Mouse (Mus musculus) midbrain, embryonic 11.5 days (tissue): ENCODE measurements around the gene A930002H24Rik. TPM values are rescaled to one million over a fixed set of nuclear protein-coding genes. Genes with fewer than 3 reads are reported as not detected.

Source experiments
- ATAC-seq: fragments of 200-750 bp; cut with Nextera tagmentation; 2 replicates; pipeline ENCODE4 v1.8.0; 2017; ENCODE audit warnings: moderate TSS enrichment, moderate library complexity; ENCODE audit not compliant: low FRiP score
- DNase-seq: peaks from one replicate; pipeline ENCODE4 v3.0.0; 2015; ENCODE audit warnings: low spot score; ENCODE audit errors: missing footprints
- H3K27ac ChIP-seq: fragments of 300-500 bp; sonication (generic); 2 replicates; pipeline ENCODE4 v1.5.1; 2014; ENCODE audit warnings: low read depth, low read length
- H3K27me3 ChIP-seq: fragments of 300-500 bp; sonication (generic); 2 replicates; pipeline ENCODE4 v1.6.1; 2014; ENCODE audit warnings: mild to moderate bottlenecking, low read length, moderate library complexity, mixed read lengths; ENCODE audit not compliant: control insufficient read depth, insufficient read depth
- H3K36me3 ChIP-seq: fragments of 300-500 bp; sonication (generic); 2 replicates; pipeline ENCODE4 v1.6.1; 2014; ENCODE audit warnings: mild to moderate bottlenecking, low read length, moderate library complexity, mixed read lengths; ENCODE audit not compliant: control insufficient read depth, insufficient read depth
- H3K4me1 ChIP-seq: fragments of 300-500 bp; sonication (generic); 2 replicates; pipeline ENCODE4 v1.6.1; 2014; ENCODE audit warnings: low read length; ENCODE audit not compliant: control insufficient read depth, insufficient read depth
- H3K4me2 ChIP-seq: fragments of 300-500 bp; sonication (generic); 2 replicates; pipeline ENCODE4 v1.6.1; 2014; ENCODE audit warnings: mild to moderate bottlenecking, moderate library complexity
- H3K4me3 ChIP-seq: fragments of 300-500 bp; sonication (generic); 2 replicates; pipeline ENCODE4 v1.5.1; 2014; ENCODE audit warnings: low read depth, low read length
- H3K9ac ChIP-seq: fragments of 300-500 bp; sonication (generic); 2 replicates; pipeline ENCODE4 v1.6.1; 2014; ENCODE audit warnings: low read length
- H3K9me3 ChIP-seq: fragments of 300-500 bp; sonication (generic); 2 replicates; pipeline ENCODE4 v1.6.1; 2016; ENCODE audit warnings: low read length; ENCODE audit not compliant: control insufficient read depth
- WGBS: fragments of 180-500 bp; shearing (Covaris S2); extraction: QIAGEN DNeasy Blood & Tissue Kit; methylation state at CpG from one replicate; pipeline ENCODE4 v1.1.7; 2014; 5-methylcytosine and 5-hydroxymethylcytosine counted together
- polyA plus RNA-seq: library from polyadenylated mRNA; unstranded; fragments of >200 nt; fragmentation: Nextera tagmentation; extraction: Ambion mirVana; gene quantifications from 2 replicates; pipeline ENCODE4 v1.2.1, GENCODE M21; 2014

Gene A930002H24Rik
- 3.1 TPM in 2 replicates for polyA plus RNA-seq

DNA sequence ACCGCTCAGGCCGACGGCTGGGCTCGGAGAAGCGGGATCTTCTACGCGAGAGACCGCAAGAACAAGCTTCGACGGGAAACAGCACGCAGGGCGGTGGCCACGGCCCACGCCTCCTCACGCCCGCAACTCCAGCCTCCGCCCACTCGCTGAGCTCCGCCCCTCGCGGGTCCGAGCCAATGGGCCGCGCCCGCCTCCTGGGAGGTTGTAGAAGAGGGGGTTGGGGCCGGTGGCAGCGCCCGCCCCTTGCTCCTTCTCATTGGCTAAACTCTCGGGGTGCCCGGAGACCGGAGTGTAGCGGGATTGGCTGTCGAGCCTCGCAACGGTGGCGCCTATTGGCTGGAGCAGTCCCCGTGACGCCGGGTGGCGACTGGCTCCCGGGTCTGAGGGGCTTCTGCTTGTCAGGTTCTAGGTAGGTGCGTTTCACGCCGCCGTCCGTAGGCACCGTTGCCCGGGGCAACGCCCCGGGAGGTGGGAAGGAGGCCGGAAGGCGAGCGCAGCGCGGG lies at the start of gene A930002H24Rik:
TSS of gene A930002H24Rik (minus strand) at position 145 of the 503 bp plus-strand sequence.
- H3K27ac ChIP-seq, result peak within 1 kb of the TSS; percentile 60; the same call in 1 of the 2 replicates
- peak within 1 kb of the TSS; percentile 79 for H3K4me2 ChIP-seq
- peak within 1 kb of the TSS; percentile 84 for H3K9ac ChIP-seq
- no peaks in the 10 kb centered on the region for H3K36me3 ChIP-seq
- WGBS, result under 1% methylated on average over 51 of the region's 55 CpGs
- H3K4me1 ChIP-seq, result peaks cover 9% of the 10 kb centered on the region
- H3K9me3 ChIP-seq, result no peaks in the 10 kb centered on the region
- DNase-seq (peak; percentile 99), ATAC-seq (peak; percentile 100)
- peak within 1 kb of the TSS; percentile 86 for H3K4me3 ChIP-seq
- H3K27me3 ChIP-seq, result no peaks in the 10 kb centered on the region

DNA sequence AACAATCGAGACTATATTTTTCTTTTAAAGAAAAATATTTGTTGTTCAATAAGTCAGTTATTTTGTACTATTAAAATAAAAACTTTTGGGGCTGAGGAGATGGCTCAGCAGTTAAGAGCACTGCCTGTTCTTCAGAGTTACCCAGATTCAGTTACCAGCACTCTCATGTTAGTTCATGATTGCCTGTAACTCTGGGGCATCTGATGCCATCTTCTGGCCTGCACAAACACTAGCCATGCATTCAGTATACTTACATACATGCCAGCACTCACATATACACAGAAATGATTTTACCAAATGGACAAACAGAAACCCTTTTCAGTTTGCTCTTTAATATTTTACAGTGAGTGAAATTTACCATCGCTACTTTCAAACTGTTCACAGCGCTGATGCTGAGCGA lies 45.7 kb upstream of the A930002H24Rik start:
- DNase-seq (no peak), ATAC-seq (no peak)
- no peaks in the 10 kb centered on the region for H3K4me1 ChIP-seq
- no peak overlapping the region for H3K4me2 ChIP-seq
- H3K9ac ChIP-seq, result no peak overlapping the region
- no peaks in the 10 kb centered on the region for H3K9me3 ChIP-seq
- no peak overlapping the region for H3K4me3 ChIP-seq
- H3K27ac ChIP-seq, result no peak overlapping the region
- WGBS, result 93% methylated on average over 4 of the region's 4 CpGs
- H3K36me3 ChIP-seq, result no peaks in the 10 kb centered on the region
- H3K27me3 ChIP-seq, result no peaks in the 10 kb centered on the region

GRCm38 (mm10) chr17:63897050-63897449 lies 33.5 kb upstream of the A930002H24Rik start:
- ATAC-seq, result no peak
- 81% methylated on average over 7 of the region's 7 CpGs for WGBS

GRCm38 (mm10) chr17:63895829-63896228 lies 32.2 kb upstream of the A930002H24Rik start:
- Histone ChIP-seq H3K9me3 (no peaks in the 10 kb centered on the region), H3K9ac (no peak overlapping the region), H3K27ac (no peak overlapping the region), H3K4me2 (no peak overlapping the region), H3K36me3 (no peaks in the 10 kb centered on the region), H3K27me3 (no peaks in the 10 kb centered on the region), H3K4me1 (no peaks in the 10 kb centered on the region), H3K4me3 (no peak overlapping the region)
- WGBS, result 91% methylated on average over 3 of the region's 3 CpGs
- DNase-seq (no peak), ATAC-seq (no peak)

More at GRCm38 (mm10) chr17:63897050-63897449, 33.5 kb upstream of the A930002H24Rik start:
- H3K36me3 ChIP-seq, result no peaks in the 10 kb centered on the region
- H3K9ac ChIP-seq, result no peak overlapping the region
- H3K27ac ChIP-seq, result no peak overlapping the region
- no peak for DNase-seq
- H3K4me3 ChIP-seq, result no peak overlapping the region
- H3K9me3 ChIP-seq, result no peaks in the 10 kb centered on the region
- no peaks in the 10 kb centered on the region for H3K4me1 ChIP-seq
- no peak overlapping the region for H3K4me2 ChIP-seq
- H3K27me3 ChIP-seq, result no peaks in the 10 kb centered on the region

DNA sequence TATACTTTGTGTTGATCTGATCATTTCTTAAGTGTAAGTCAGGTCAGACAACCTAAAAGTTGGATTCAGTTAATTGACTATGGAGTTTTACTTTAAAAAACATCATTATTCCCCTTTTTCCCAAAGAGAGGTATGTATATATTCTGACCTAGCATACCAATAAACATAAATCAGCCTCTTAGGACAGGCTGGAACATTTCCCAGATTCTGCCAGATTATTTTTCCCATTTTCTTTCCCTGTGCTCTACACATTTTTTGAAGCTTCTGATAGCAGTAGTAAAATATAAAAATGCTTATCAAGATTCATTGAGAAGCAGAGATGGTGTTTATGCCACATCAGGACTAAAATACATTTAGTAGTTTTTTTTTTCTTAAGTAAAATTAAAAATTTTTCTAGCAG lies 27.0 kb upstream of the A930002H24Rik start:
- H3K27me3 ChIP-seq, result no peaks in the 10 kb centered on the region
- H3K4me3 ChIP-seq, result no peak overlapping the region
- no peak overlapping the region for H3K4me2 ChIP-seq
- no peaks in the 10 kb centered on the region for H3K4me1 ChIP-seq
- H3K9ac ChIP-seq, result no peak overlapping the region
- no peaks in the 10 kb centered on the region for H3K36me3 ChIP-seq
- H3K27ac ChIP-seq, result no peak overlapping the region
- ATAC-seq (no peak), DNase-seq (no peak)
- no peaks in the 10 kb centered on the region for H3K9me3 ChIP-seq

- no peak for ATAC-seq
- Histone ChIP-seq H3K9ac (no peak overlapping the region), H3K9me3 (no peaks in the 10 kb centered on the region), H3K4me3 (no peak overlapping the region), H3K36me3 (no peaks in the 10 kb centered on the region), H3K4me2 (no peak overlapping the region), H3K27ac (no peak overlapping the region), H3K4me1 (no peaks in the 10 kb centered on the region), H3K27me3 (no peaks in the 10 kb centered on the region)
- no peak for DNase-seq
- WGBS, result 97% methylated on average over 2 of the region's 2 CpGs
Measured at GRCm38 (mm10) chr17:63886988-63887387, 23.4 kb upstream of the A930002H24Rik start.

GRCm38 (mm10) chr17:63880009-63880408 lies 16.4 kb upstream of the A930002H24Rik start:
- ATAC-seq, result no peak
- WGBS, result 84% methylated on average over 4 of the region's 4 CpGs
- H3K36me3 ChIP-seq, result no peaks in the 10 kb centered on the region

DNA sequence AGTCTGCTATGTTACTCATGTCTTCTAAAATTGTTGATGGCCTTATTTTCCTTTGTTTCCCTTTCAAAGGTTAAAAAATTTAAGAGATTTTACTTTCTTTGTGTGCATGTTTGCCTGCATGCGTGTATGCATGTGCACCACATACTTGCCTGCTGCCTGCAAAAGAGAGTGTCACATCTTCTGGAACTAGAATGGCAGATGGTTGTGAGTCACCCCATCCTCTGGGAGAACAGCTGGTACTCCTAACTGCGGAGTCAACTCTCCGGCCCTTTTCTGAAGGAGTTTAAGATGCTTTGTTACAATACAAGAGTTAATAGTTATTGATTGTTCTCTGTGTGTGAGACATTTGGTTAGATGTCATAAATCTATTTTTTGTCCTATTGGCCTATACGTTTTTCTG lies 15.3 kb upstream of the A930002H24Rik start:
- Histone ChIP-seq H3K9me3 (no peaks in the 10 kb centered on the region), H3K9ac (no peak overlapping the region), H3K4me2 (no peak overlapping the region), H3K27ac (no peak overlapping the region), H3K4me1 (no peaks in the 10 kb centered on the region), H3K4me3 (no peak overlapping the region), H3K27me3 (no peaks in the 10 kb centered on the region), H3K36me3 (no peaks in the 10 kb centered on the region)
- DNase-seq (no peak), ATAC-seq (no peak)
- WGBS, result 84% methylated on average over 4 of the region's 4 CpGs

More at GRCm38 (mm10) chr17:63880009-63880408, 16.4 kb upstream of the A930002H24Rik start:
- Histone ChIP-seq H3K9me3 (no peaks in the 10 kb centered on the region), H3K9ac (no peak overlapping the region), H3K4me1 (no peaks in the 10 kb centered on the region), H3K4me2 (no peak overlapping the region), H3K27ac (no peak overlapping the region), H3K27me3 (no peaks in the 10 kb centered on the region), H3K4me3 (no peak overlapping the region)
- no peak for DNase-seq

DNA sequence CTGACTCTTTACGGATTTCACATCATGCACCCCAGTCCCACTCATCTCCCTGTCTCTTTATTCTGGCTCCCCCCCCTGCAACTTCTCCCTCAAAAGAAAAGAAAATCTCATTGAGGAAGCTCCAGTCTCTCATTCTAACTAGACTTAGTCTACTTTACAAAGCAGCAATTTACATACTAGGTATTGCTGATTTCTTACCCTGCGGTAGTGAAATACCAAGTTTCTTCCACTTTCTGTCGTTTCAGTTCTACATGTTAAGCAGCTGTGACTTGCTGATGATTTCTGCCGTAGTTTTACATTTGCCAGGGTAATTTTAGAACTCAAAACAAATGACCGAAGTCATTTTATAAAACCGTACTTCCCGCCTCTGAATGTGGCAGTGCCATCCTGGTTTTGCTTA lies 8.2 kb upstream of the A930002H24Rik start:
- WGBS, result 90% methylated on average over 7 of the region's 7 CpGs
- Histone ChIP-seq H3K9me3 (no peaks in the 10 kb centered on the region), H3K36me3 (no peaks in the 10 kb centered on the region), H3K4me3 (no peak overlapping the region), H3K4me2 (no peak overlapping the region), H3K27me3 (no peaks in the 10 kb centered on the region), H3K4me1 (no peaks in the 10 kb centered on the region), H3K9ac (no peak overlapping the region), H3K27ac (no peak overlapping the region)
- no peak for ATAC-seq
- DNase-seq, result no peak
